Mouse (Mus musculus) activated CD4-positive, CD25-positive, alpha-beta regulatory T cell (primary cell): ENCODE data around the gene Sntn. TPM values are rescaled to one million over a fixed set of nuclear protein-coding genes. Genes with fewer than 3 reads are reported as not detected.

ENCODE experiments used
- polyA plus RNA-seq, 2 experiments: library from polyadenylated mRNA; unstranded; fragments of 100-300 nt; shearing (Covaris generic); gene quantifications; one replicate each; pipeline ENCODE4 v1.2.1; 2017

Sntn gene
- under 1 TPM in 1 of 2 experiments, not detected in 1; 0.42 TPM for polyA plus RNA-seq

GRCm38 (mm10) chr14:13670576-13670975 is at the start of gene Sntn:
Gene Sntn, plus strand, starts transcription at chr14:13670876.

Other genes with a start within 250 kb of the Sntn start
- gene Gm281, start 243.6 kb downstream of the Sntn start, polyA plus RNA-seq = under 1 TPM in 1 of 2 experiments, not detected in 1; 0.06 TPM